Mouse (Mus musculus) ES-E14 (cell line): ENCODE measurements around the gene Pcdh7.

Experiments
- CHD2 ChIP-seq: IDR thresholded peaks from 2 replicates; pipeline ENCODE4 v1.6.1; 2014; ENCODE audit warnings: mild to moderate bottlenecking, low read depth, low read length, inconsistent platforms
- HCFC1 ChIP-seq: IDR thresholded peaks from 2 replicates; pipeline ENCODE4 v1.6.1; 2012; ENCODE audit warnings: low read length, inconsistent platforms, borderline replicate concordance; ENCODE audit not compliant: insufficient read depth
- ZC3H11A ChIP-seq: IDR thresholded peaks from 2 replicates; pipeline ENCODE4 v1.6.1; 2012; ENCODE audit warnings: low read depth, mild to moderate bottlenecking, inconsistent platforms, low read length, borderline replicate concordance
- ZNF384 ChIP-seq: IDR thresholded peaks from 2 replicates; pipeline ENCODE4 v1.6.1; 2012; ENCODE audit warnings: low read depth, low read length, inconsistent platforms

GRCm38 (mm10) chr5:57735723-57736122 lies 18.0 kb downstream of the Pcdh7 start:
- no peak for TF ChIP-seq HCFC1
- TF ChIP-seq CHD2 = no peak
- TF ChIP-seq ZC3H11A = no peak
- no peak for TF ChIP-seq ZNF384
